Mouse (Mus musculus): ENCODE results near the gene Nr3c2. TPM values are rescaled to one million over a fixed set of nuclear protein-coding genes. Genes with fewer than 3 reads are reported as not detected.

The Nr3c2 gene
- polyA plus RNA-seq, 1 experiment from 2014 or later, result 4.9 TPM

DNA sequence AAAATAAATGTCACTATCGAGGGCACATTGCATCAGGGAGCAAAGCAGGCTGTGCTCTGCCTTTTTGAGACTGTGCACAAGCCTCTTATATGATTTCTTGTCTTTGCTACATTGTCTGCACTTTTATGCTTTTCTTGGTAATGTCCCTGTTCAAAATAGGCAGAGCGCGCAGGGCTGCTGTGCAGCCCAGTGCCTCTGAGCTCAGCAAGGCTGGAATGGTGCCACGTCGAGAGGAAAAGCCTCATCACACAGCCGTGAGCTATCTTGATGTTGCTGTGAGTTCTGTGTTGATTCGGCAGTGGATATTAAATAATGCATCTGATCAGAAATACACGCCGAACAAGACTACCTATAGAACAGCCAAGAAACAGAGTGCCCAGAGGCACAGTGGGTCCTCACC is 290.1 kb downstream of the Nr3c2 start:
- Histone ChIP-seq H3K27ac (replicated peaks) (no peak overlapping the region), H3K4me1 (replicated peaks) (0 out of 2 replicates have a peak, but pooled peaks cover 6% of the 10 kb centered on the region), H3K4me2 (no peak overlapping the region), H3K9ac (no peak overlapping the region), H3K36me3 (no peaks in the 10 kb centered on the region), H3K4me3 (no peak overlapping the region), H3K27me3 (no peaks in the 10 kb centered on the region), H3K9me3 (no peaks in the 10 kb centered on the region)
- no peak for ATAC-seq (ENCODE audit: low read depth)
- 81% methylated on average over 9 of the region's 9 CpGs for WGBS

DNA sequence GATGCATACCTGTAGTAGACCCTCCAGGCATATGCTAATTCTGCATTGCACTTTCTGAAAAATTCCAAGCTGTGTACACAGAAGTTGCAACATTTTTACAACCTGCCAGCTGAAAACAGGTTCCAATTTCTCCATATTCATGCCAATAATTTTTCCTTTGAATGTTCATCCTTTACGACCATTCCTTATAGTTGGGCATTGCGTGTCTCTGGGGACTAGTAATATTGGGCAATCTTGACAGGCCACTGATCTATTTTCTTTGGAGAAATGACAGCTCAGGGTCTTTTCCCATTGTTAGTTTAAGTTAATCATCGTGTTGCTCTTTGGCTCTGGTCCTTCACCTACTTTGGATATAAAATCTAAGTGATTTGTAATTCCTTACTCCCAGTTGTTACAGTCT is 291.2 kb downstream of the Nr3c2 start:
- H3K27me3 ChIP-seq, result no peaks in the 10 kb centered on the region
- H3K27ac ChIP-seq (replicated peaks), result no peak overlapping the region
- H3K9me3 ChIP-seq, result no peaks in the 10 kb centered on the region
- WGBS, result 81% methylated on average over 3 of the region's 3 CpGs
- no peak overlapping the region for H3K4me3 ChIP-seq
- ATAC-seq (ENCODE audit: low read depth), result no peak
- no peak overlapping the region for H3K4me2 ChIP-seq
- 0 out of 2 replicates have a peak, but pooled peaks cover 6% of the 10 kb centered on the region for H3K4me1 ChIP-seq (replicated peaks)
- no peaks in the 10 kb centered on the region for H3K36me3 ChIP-seq
- no peak overlapping the region for H3K9ac ChIP-seq

DNA sequence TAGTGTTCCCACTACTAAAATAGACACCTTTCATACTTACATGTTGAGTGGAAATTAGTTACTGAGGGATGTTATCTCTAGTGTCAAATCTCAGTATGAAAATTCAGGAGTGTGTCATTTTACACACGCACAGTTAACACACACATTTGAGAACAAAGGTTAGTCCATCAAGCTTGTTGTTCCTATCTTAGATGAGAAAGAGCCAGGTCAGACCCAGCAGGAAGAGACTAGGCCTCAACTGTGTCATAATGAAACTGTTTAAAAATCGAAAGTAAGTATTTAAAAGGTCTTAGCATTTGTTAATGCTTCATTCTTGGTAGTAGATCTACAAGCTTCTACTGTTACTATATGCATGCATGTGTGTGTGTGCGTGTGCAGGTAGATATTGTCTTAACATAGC is 310.1 kb downstream of the Nr3c2 start:
- no peak for ATAC-seq (ENCODE audit: low read depth)
- Histone ChIP-seq H3K9me3 (no peaks in the 10 kb centered on the region), H3K36me3 (no peaks in the 10 kb centered on the region), H3K4me1 (replicated peaks) (no peaks in the 10 kb centered on the region), H3K9ac (no peak overlapping the region), H3K4me3 (no peak overlapping the region), H3K4me2 (no peak overlapping the region), H3K27ac (replicated peaks) (no peak overlapping the region), H3K27me3 (no peaks in the 10 kb centered on the region)
- 94% methylated on average over 3 of the region's 3 CpGs for WGBS

DNA sequence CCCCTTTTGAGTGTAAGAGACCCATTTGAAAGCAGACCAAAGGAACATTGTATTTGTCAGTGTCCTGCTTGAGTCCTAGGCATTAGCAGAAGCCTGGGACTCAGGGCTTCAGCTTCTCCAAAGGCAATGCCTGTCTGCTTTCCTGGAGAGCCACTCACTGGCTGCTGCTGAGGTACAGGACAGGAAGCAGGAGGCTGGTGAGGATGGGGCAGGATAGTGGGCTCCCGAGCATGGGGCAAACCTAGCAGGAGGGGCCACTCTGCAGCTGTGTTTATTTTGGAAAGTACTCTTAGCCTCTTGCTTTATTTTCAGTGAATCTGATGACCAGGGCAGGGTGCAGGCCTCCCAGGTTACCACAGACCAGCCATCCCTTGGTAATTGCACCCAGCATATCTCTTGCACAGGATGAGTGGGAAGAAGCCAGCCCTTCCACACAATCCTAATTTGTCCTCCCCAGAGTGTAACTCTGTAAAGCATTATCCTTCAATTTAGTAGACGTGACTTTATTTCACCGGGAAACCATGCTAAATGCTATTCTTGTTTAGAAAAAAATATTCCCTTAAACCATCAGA is 314.7 kb downstream of the Nr3c2 start:
- no peak overlapping the region for H3K9ac ChIP-seq
- H3K9me3 ChIP-seq, result no peaks in the 10 kb centered on the region
- no peak overlapping the region for H3K4me3 ChIP-seq
- H3K4me1 ChIP-seq (replicated peaks), result no peaks in the 10 kb centered on the region
- no peaks in the 10 kb centered on the region for H3K27me3 ChIP-seq
- ATAC-seq (ENCODE audit: low read depth), result no peak
- no peak overlapping the region for H3K27ac ChIP-seq (replicated peaks)
- no peaks in the 10 kb centered on the region for H3K36me3 ChIP-seq
- WGBS, result 78% methylated on average over 3 of the region's 3 CpGs
- H3K4me2 ChIP-seq, result no peak overlapping the region

DNA sequence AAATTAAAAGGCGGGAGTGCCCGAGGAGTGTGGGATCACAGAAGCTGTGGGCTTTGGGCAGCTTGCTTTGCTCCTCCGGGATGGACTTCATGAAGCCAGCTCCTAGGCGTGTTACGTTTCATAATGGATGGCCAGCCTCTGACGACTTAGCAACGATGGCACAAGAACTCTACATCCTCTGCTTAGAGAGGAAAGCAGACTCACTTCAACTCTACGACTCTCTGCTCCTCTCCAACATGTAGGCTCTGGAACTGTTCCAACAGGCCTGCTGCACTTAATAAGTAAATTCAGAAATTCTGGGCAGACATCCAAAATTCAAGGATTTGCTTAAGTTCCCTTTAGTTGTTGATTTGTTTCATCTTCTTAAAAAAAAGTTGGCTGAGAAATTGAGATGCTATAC is 315.4 kb downstream of the Nr3c2 start:
- Histone ChIP-seq H3K36me3 (no peaks in the 10 kb centered on the region), H3K27ac (replicated peaks) (no peak overlapping the region), H3K4me2 (no peak overlapping the region), H3K9me3 (no peaks in the 10 kb centered on the region), H3K4me3 (no peak overlapping the region), H3K4me1 (replicated peaks) (no peaks in the 10 kb centered on the region), H3K27me3 (no peaks in the 10 kb centered on the region), H3K9ac (no peak overlapping the region)
- no peak for ATAC-seq (ENCODE audit: low read depth)
- 83% methylated on average over 8 of the region's 8 CpGs for WGBS

DNA sequence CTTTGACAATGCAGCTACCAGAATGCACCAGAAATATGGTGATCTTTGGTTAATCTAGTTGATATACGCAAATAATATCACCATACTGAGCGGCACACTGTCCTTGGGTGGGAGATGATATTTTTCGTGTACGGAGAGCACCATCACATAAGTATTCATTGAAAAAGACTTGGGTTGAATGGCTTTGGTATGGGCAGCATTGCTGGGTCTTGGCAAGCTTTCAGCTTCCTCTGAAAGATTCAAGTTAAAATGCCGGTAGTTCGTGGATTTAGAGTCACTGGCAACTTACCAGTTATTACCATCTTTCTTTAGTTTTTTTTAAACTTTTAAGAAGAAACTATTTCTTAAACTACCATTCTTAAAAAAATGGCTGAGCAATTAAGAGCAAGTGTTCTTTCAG is 315.9 kb downstream of the Nr3c2 start:
- H3K27me3 ChIP-seq, result no peaks in the 10 kb centered on the region
- H3K4me3 ChIP-seq, result no peak overlapping the region
- no peaks in the 10 kb centered on the region for H3K9me3 ChIP-seq
- no peaks in the 10 kb centered on the region for H3K36me3 ChIP-seq
- H3K4me2 ChIP-seq, result no peak overlapping the region
- H3K27ac ChIP-seq (replicated peaks), result no peak overlapping the region
- H3K4me1 ChIP-seq (replicated peaks), result no peaks in the 10 kb centered on the region
- no peak overlapping the region for H3K9ac ChIP-seq
- no peak for ATAC-seq (ENCODE audit: low read depth)
- WGBS, result 89% methylated on average over 6 of the region's 6 CpGs

DNA sequence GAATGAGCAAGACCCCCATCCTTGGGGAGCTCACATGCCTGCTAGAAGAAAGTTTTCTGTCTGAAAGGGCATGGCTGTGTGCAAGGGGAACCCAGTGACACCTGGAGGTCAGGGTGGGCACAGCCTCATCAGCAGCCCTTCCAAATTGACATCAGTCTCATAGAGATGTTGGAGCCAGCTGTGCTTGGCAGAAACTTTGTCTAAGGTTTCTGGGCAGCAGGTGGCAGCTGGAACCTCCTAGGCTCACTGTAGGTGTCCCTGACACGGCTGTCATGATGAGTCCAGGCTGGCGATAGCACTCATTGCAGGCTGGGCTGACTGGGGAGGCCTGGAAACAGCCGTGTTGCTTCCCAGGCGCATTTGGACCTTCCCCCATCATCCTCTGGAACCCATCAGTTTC is 323.9 kb downstream of the Nr3c2 start:
- Histone ChIP-seq H3K27ac (replicated peaks) (no peak overlapping the region), H3K4me1 (replicated peaks) (no peaks in the 10 kb centered on the region), H3K4me2 (no peak overlapping the region), H3K9ac (no peak overlapping the region), H3K27me3 (no peaks in the 10 kb centered on the region), H3K4me3 (no peak overlapping the region), H3K36me3 (no peaks in the 10 kb centered on the region), H3K9me3 (no peaks in the 10 kb centered on the region)
- no peak for ATAC-seq (ENCODE audit: low read depth)
- 77% methylated on average over 4 of the region's 4 CpGs for WGBS

DNA sequence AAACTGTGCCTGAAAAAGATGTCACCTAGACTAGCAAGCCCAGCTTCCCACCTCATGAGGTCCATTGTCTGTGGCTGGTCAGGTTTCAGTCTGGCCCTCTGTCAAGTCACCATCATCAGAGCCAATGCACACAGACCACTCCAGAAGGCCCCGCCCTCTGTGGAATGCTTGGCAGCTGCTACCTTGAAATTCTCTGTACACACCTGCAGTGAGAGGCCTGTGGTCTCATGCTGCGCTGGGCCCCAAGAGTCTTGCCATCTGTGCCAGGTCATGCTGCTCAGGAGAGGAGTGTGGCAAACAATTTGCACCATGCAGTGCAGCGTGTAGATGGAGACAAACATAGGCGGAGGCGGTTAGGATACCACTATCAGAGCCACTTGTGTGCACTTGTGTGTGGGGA is 328.5 kb downstream of the Nr3c2 start:
- H3K4me2 ChIP-seq, result no peak overlapping the region
- no peak overlapping the region for H3K9ac ChIP-seq
- H3K4me3 ChIP-seq, result no peak overlapping the region
- no peaks in the 10 kb centered on the region for H3K36me3 ChIP-seq
- ATAC-seq (ENCODE audit: low read depth), result peak; percentile 27; the same call in 1 of the 2 replicates
- 95% methylated on average over 5 of the region's 5 CpGs for WGBS
- no peaks in the 10 kb centered on the region for H3K9me3 ChIP-seq
- no peaks in the 10 kb centered on the region for H3K4me1 ChIP-seq (replicated peaks)
- H3K27ac ChIP-seq (replicated peaks), result no peak overlapping the region
- H3K27me3 ChIP-seq, result no peaks in the 10 kb centered on the region

DNA sequence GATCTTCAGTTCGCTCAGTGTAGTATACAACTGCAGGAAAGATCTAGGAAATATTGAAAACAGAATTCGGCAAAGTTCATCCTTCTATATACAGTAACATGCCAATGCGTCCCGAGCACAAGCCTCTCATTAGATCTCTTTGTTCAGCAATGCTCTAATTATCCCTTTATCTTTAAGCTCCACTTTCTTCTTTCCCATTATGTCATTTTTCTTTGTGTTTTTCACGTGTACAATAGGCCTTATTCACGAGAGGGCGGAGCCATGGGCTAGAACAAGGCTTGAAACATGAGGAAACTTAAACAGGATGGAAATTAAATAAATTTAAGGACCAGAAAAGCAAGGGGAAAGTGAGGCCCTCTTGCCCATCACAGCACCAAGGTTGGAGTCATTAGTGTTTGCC is 329.4 kb downstream of the Nr3c2 start:
- no peak for ATAC-seq (ENCODE audit: low read depth)
- H3K9me3 ChIP-seq, result no peaks in the 10 kb centered on the region
- H3K4me3 ChIP-seq, result no peak overlapping the region
- no peak overlapping the region for H3K9ac ChIP-seq
- 78% methylated on average over 7 of the region's 7 CpGs for WGBS
- no peak overlapping the region for H3K27ac ChIP-seq (replicated peaks)
- no peak overlapping the region for H3K4me2 ChIP-seq
- H3K36me3 ChIP-seq, result no peaks in the 10 kb centered on the region
- no peaks in the 10 kb centered on the region for H3K4me1 ChIP-seq (replicated peaks)
- no peaks in the 10 kb centered on the region for H3K27me3 ChIP-seq

DNA sequence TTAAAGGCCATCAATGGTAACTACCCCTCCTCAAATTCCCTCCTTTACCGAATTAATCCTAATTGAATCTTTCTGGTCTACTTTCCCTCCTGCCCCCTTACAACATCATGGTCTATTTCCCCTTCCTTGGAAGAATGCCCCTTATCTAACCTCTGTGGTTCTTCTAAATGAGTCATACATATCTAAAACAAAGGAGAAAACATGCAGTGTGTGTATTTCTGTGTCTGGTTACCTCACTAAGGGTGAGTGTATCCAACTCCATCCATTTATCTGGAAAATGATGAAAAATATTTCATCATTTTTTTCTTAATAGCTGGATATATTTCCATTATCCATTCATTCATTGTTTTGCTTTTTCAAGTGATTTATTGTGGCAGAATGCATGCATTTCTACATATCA is 332.0 kb downstream of the Nr3c2 start:
- H3K27ac ChIP-seq (replicated peaks), result no peak overlapping the region
- H3K4me1 ChIP-seq (replicated peaks), result no peaks in the 10 kb centered on the region
- no peak overlapping the region for H3K4me3 ChIP-seq
- 84% methylated on average over 1 of the region's 1 CpGs for WGBS
- H3K27me3 ChIP-seq, result no peaks in the 10 kb centered on the region
- ATAC-seq (ENCODE audit: low read depth), result no peak
- H3K9ac ChIP-seq, result no peak overlapping the region
- no peak overlapping the region for H3K4me2 ChIP-seq
- H3K36me3 ChIP-seq, result no peaks in the 10 kb centered on the region
- no peaks in the 10 kb centered on the region for H3K9me3 ChIP-seq

DNA sequence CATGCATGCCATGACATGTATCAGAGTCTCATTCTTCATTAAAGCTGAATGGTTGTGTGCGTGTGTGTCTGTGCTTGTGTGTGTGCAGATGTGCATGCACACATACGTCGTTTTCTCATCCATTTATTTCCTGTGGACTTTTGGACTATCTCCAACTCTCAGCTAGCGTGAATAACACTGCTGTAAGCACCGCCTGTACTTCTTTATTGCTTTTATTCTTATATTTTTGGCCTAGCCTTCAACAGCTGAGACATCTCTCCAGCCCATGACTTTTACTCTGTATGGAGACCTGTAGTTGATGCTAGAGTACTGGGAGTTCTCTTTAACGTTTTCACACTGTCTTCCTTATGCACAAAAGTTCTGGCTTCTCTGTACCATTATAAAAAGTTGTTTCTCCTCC is 332.6 kb downstream of the Nr3c2 start:
- H3K36me3 ChIP-seq, result no peaks in the 10 kb centered on the region
- H3K9me3 ChIP-seq, result no peaks in the 10 kb centered on the region
- 72% methylated on average over 6 of the region's 6 CpGs for WGBS
- H3K4me2 ChIP-seq, result no peak overlapping the region
- H3K27ac ChIP-seq (replicated peaks), result no peak overlapping the region
- H3K4me1 ChIP-seq (replicated peaks), result no peaks in the 10 kb centered on the region
- H3K4me3 ChIP-seq, result no peak overlapping the region
- H3K27me3 ChIP-seq, result no peaks in the 10 kb centered on the region
- no peak for ATAC-seq (ENCODE audit: low read depth)
- no peak overlapping the region for H3K9ac ChIP-seq

DNA sequence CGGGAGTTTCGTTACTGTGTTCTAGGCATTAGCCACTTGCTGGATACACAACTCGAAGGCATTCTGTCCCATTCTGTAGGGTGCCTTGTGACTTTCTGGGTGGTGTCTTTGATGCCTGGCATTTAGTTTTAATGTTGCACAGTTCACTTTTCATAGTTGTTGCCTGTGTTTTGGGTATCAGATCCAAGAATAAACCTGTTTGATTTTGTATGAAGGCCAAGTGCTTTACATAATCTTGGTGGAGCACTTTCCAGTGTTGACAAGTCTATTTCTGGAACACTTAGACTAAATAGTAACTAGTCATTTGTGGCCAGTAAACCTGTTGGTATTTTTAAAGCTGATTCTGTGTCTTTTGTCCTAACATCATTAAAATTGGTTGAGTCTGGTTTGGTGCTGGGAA is 333.2 kb downstream of the Nr3c2 start:
- no peak overlapping the region for H3K9ac ChIP-seq
- no peaks in the 10 kb centered on the region for H3K27me3 ChIP-seq
- 90% methylated on average over 3 of the region's 3 CpGs for WGBS
- H3K4me1 ChIP-seq (replicated peaks), result no peaks in the 10 kb centered on the region
- no peak overlapping the region for H3K27ac ChIP-seq (replicated peaks)
- no peak overlapping the region for H3K4me3 ChIP-seq
- no peaks in the 10 kb centered on the region for H3K9me3 ChIP-seq
- ATAC-seq (ENCODE audit: low read depth), result no peak
- H3K4me2 ChIP-seq, result no peak overlapping the region
- H3K36me3 ChIP-seq, result no peaks in the 10 kb centered on the region

DNA sequence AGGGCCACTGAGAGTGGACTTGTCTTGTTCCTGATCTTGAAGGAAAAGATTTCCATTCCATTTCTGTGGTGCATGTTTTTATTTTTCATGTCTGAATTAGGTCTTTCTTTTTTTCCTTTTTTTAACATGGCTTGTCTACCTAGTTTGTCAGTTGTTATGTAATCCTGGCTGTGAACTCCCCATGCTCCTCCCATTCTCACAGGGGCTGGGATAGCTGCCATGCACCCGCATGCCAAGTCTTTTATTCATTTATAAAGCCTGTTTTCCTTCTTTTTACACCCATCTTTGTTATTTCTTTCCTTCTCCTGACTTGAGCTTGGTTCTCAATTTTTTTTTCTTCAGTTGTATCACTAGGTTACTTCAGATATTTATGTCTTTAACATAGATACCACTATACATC is 337.5 kb downstream of the Nr3c2 start:
- Histone ChIP-seq H3K27ac (replicated peaks) (no peak overlapping the region), H3K4me1 (replicated peaks) (no peaks in the 10 kb centered on the region), H3K4me3 (no peak overlapping the region), H3K4me2 (no peak overlapping the region), H3K9me3 (no peaks in the 10 kb centered on the region), H3K27me3 (no peaks in the 10 kb centered on the region), H3K9ac (no peak overlapping the region), H3K36me3 (no peaks in the 10 kb centered on the region)
- no peak for ATAC-seq (ENCODE audit: low read depth)
- WGBS, result 86% methylated on average over 1 of the region's 1 CpGs
